Mouse (Mus musculus) heart, embryonic 16.5 days (tissue): ENCODE results near the gene St3gal3. TPM values are rescaled to one million over a fixed set of nuclear protein-coding genes. Genes with fewer than 3 reads are reported as not detected.
A peak's percentile ranks its signal among the peaks of the same experiment; 100 is the strongest.

Source experiments
- ATAC-seq: fragments of 200-750 bp; cut with Nextera tagmentation; replicated peaks from 2 replicates; pipeline ENCODE4 v1.8.0; 2017; ENCODE audit warnings: moderate number of reproducible peaks; ENCODE audit not compliant: insufficient read depth, low FRiP score; ENCODE audit errors: extremely low read depth
- H3K27ac ChIP-seq: fragments of 300-500 bp; sonication (generic); 2 replicates; pipeline ENCODE4 v1.5.1; 2014; ENCODE audit warnings: mild to moderate bottlenecking, low read length, control low read depth, moderate library complexity
- H3K27me3 ChIP-seq: fragments of 300-500 bp; sonication (generic); 2 replicates; pipeline ENCODE4 v1.6.1; 2014; ENCODE audit warnings: low read length, mixed read lengths; ENCODE audit not compliant: control insufficient read depth, insufficient read depth
- H3K36me3 ChIP-seq: fragments of 300-500 bp; sonication (generic); 2 replicates; pipeline ENCODE4 v1.6.1; 2014; ENCODE audit not compliant: control insufficient read depth, insufficient read depth
- H3K4me1 ChIP-seq: fragments of 300-500 bp; sonication (generic); 2 replicates; pipeline ENCODE4 v1.6.1; 2014; ENCODE audit warnings: low read length, mixed read lengths; ENCODE audit not compliant: control insufficient read depth, insufficient read depth
- H3K4me2 ChIP-seq: fragments of 300-500 bp; sonication (generic); 2 replicates; pipeline ENCODE4 v1.6.1; 2014; ENCODE audit warnings: low read depth, mild to moderate bottlenecking, control low read depth, low read length
- H3K4me3 ChIP-seq: fragments of 300-500 bp; sonication (generic); 2 replicates; pipeline ENCODE4 v1.5.1; 2014; ENCODE audit warnings: mild to moderate bottlenecking, control low read depth, low read length
- H3K9ac ChIP-seq: fragments of 300-500 bp; sonication (generic); 2 replicates; pipeline ENCODE4 v1.6.1; 2014; ENCODE audit warnings: low read length, control low read depth
- H3K9me3 ChIP-seq: fragments of 300-500 bp; sonication (generic); replicated peaks from 2 replicates; pipeline ENCODE4 v1.6.1; 2016; ENCODE audit warnings: low read length; ENCODE audit not compliant: control insufficient read depth
- WGBS: fragments of 180-500 bp; shearing (Covaris S2); extraction: QIAGEN DNeasy Blood & Tissue Kit; methylation state at CpG from one replicate; pipeline ENCODE4 v1.1.7; 2014; 5-methylcytosine and 5-hydroxymethylcytosine counted together
- polyA plus RNA-seq: library from polyadenylated mRNA; unstranded; fragments of >200 nt; fragmentation: Nextera tagmentation; extraction: Ambion mirVana; gene quantifications from 2 replicates; pipeline ENCODE4 v1.2.1, GENCODE M21; 2015

The St3gal3 gene
- polyA plus RNA-seq, 1 experiment from 2014 or later: 7.8 TPM

GRCm38 (mm10) chr4:117936964-117937363 lies 197.8 kb downstream of the St3gal3 start:
- ATAC-seq: no peak
- Histone ChIP-seq H3K9me3 (no peaks in the 10 kb centered on the region), H3K4me1 (no peaks in the 10 kb centered on the region), H3K36me3 (0 out of 2 replicates have a peak, but pooled peaks cover 4% of the 10 kb centered on the region), H3K27me3 (no peaks in the 10 kb centered on the region), H3K27ac (no peak overlapping the region), H3K4me2 (no peak overlapping the region), H3K9ac (no peak overlapping the region), H3K4me3 (no peak overlapping the region)
- 94% methylated on average over 5 of the region's 5 CpGs for WGBS

DNA sequence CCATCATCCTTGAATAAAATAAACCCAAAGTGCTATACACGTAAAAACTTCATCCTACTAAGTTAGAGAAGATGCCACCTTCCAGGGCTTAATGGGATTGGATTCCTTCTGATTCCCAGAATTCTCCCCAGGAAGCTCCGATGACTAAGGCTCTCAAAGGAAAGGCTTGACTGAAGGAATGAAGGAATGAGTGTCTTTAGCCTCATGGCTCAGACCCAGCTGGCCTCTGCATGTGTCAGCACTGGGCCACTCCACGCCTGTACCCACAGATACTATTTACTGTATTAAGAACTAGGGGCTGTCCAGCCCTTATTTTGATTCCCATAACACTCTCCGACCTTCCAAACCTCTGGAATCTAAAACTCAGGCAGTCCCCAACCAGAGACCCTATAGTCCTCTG lies 200.6 kb downstream of the St3gal3 start:
- ATAC-seq: no peak
- H3K9ac ChIP-seq: no peak overlapping the region
- no peak overlapping the region for H3K4me2 ChIP-seq
- H3K27me3 ChIP-seq: peaks cover 12% of the 10 kb centered on the region
- no peak overlapping the region for H3K4me3 ChIP-seq
- 0 out of 2 replicates have a peak, but pooled peaks cover 4% of the 10 kb centered on the region for H3K36me3 ChIP-seq
- H3K4me1 ChIP-seq: peaks cover 9% of the 10 kb centered on the region
- WGBS: 85% methylated on average over 4 of the region's 4 CpGs
- no peak overlapping the region for H3K27ac ChIP-seq
- H3K9me3 ChIP-seq: no peaks in the 10 kb centered on the region

- WGBS: 70% methylated on average over 5 of the region's 5 CpGs
- Histone ChIP-seq H3K36me3 (0 out of 2 replicates have a peak, but pooled peaks cover 4% of the 10 kb centered on the region), H3K27ac (no peak overlapping the region), H3K4me3 (no peak overlapping the region), H3K9ac (no peak overlapping the region), H3K9me3 (no peaks in the 10 kb centered on the region), H3K27me3 (peaks cover 20% of the 10 kb centered on the region), H3K4me1 (peaks cover 15% of the 10 kb centered on the region), H3K4me2 (no peak overlapping the region)
- ATAC-seq: no peak
These were observed 201.5 kb downstream of the St3gal3 start for GRCm38 (mm10) chr4:117933248-117933647.

- peak within 1 kb of the TSS; percentile 64 for H3K9ac ChIP-seq
- no peak within 1 kb of the TSS for H3K27ac ChIP-seq
- H3K9me3 ChIP-seq: no peaks in the 10 kb centered on the region
- ATAC-seq: no peak
- under 1% methylated on average over 33 of the region's 33 CpGs for WGBS
- H3K36me3 ChIP-seq: no peaks in the 10 kb centered on the region
- H3K27me3 ChIP-seq: peaks cover 46% of the 10 kb centered on the region
- peaks cover 22% of the 10 kb centered on the region for H3K4me1 ChIP-seq
- H3K4me2 ChIP-seq: peak within 1 kb of the TSS; percentile 85
- H3K4me3 ChIP-seq: peak within 1 kb of the TSS; percentile 52
These were observed 205.3 kb downstream of the St3gal3 start, which contains the start of gene Artn for GRCm38 (mm10) chr4:117929391-117929881. Gene Artn (minus strand): TSS chr4:117929763.

GRCm38 (mm10) chr4:117928699-117929241 lies 205.9 kb downstream of the St3gal3 start:
- Histone ChIP-seq H3K4me1 (peaks cover 28% of the 10 kb centered on the region), H3K4me3 (peak overlapping the region; percentile 52), H3K9ac (peak overlapping the region; percentile 64), H3K36me3 (no peaks in the 10 kb centered on the region), H3K4me2 (peak overlapping the region; percentile 85), H3K27ac (no peak overlapping the region), H3K27me3 (peaks cover 46% of the 10 kb centered on the region), H3K9me3 (no peaks in the 10 kb centered on the region)
- ATAC-seq: 0 out of 2 replicates have a peak, but pooled peaks have one; percentile 39
- 3% methylated on average over 13 of the region's 13 CpGs for WGBS

DNA sequence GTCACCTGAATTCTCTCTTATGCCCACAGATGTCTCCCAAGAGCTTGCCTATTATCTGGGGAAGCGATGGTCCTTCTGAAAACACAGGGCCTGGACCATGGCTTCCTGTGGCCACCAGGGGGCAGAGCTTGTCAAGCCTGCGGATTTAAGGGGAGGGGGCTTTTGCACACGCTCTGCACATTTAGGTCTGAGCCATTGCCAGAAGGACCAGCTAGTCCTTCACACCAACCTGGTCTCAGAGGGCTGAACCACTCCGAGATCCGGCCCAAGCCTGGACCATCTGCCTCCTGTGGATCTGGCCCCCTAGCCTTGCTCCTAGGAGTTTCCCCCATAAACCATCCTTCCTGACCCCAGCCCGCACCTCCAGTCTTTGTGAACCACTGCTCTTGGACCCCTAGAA lies 206.5 kb downstream of the St3gal3 start:
- ATAC-seq: no peak
- Histone ChIP-seq H3K4me3 (no peak overlapping the region), H3K9me3 (no peaks in the 10 kb centered on the region), H3K4me1 (peaks cover 33% of the 10 kb centered on the region), H3K36me3 (no peaks in the 10 kb centered on the region), H3K9ac (no peak overlapping the region), H3K4me2 (no peak overlapping the region), H3K27me3 (peaks cover 46% of the 10 kb centered on the region), H3K27ac (no peak overlapping the region)
- 17% methylated on average over 6 of the region's 6 CpGs for WGBS

- peaks cover 36% of the 10 kb centered on the region for H3K4me1 ChIP-seq
These were observed 207.9 kb downstream of the St3gal3 start for GRCm38 (mm10) chr4:117926545-117927482.

GRCm38 (mm10) chr4:117924916-117925315 lies 209.8 kb downstream of the St3gal3 start:
- ATAC-seq: no peak
- Histone ChIP-seq H3K4me2 (no peak overlapping the region), H3K9ac (no peak overlapping the region), H3K36me3 (no peaks in the 10 kb centered on the region), H3K4me1 (peaks cover 35% of the 10 kb centered on the region), H3K27ac (no peak overlapping the region), H3K4me3 (no peak overlapping the region), H3K27me3 (peaks cover 42% of the 10 kb centered on the region), H3K9me3 (no peaks in the 10 kb centered on the region)
- 45% methylated on average over 6 of the region's 6 CpGs for WGBS

More at GRCm38 (mm10) chr4:117926545-117927482, 207.9 kb downstream of the St3gal3 start:
- Histone ChIP-seq H3K4me2 (peak overlapping the region; percentile 95), H3K36me3 (no peaks in the 10 kb centered on the region), H3K27me3 (peaks cover 46% of the 10 kb centered on the region), H3K9me3 (no peaks in the 10 kb centered on the region), H3K4me3 (peak overlapping the region; percentile 58), H3K27ac (no peak overlapping the region), H3K9ac (peak overlapping the region; percentile 69)
- peak; percentile 33; the same call in 1 of the 2 replicates for ATAC-seq
- WGBS: 2% methylated on average over 69 of the region's 71 CpGs

DNA sequence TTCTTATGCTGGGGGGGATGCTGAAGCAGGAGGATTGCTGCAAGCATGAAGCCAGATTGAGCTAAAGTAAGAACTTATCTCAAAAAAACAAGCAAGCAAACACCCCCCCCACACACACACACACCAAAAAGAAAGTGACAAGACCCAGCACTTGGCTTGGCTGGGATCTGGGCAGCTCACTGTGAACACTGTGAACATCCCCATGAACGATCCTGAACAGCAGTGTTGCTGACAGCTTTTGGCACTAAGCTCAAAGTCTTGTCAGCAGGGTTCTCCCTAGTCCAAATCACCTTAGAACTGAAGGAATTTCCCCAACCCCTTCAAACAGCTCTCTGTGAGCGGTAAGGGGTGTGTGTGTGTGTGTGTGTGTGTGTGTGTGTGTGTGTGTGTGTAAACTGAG lies 211.3 kb downstream of the St3gal3 start:
- H3K4me2 ChIP-seq: no peak overlapping the region
- H3K27ac ChIP-seq: peak overlapping the region; percentile 64
- 29% methylated on average over 2 of the region's 2 CpGs for WGBS
- H3K9ac ChIP-seq: no peak overlapping the region
- ATAC-seq: peak; percentile 79
- H3K4me1 ChIP-seq: peaks cover 25% of the 10 kb centered on the region
- no peaks in the 10 kb centered on the region for H3K9me3 ChIP-seq
- H3K4me3 ChIP-seq: no peak overlapping the region
- peaks cover 31% of the 10 kb centered on the region for H3K27me3 ChIP-seq
- no peaks in the 10 kb centered on the region for H3K36me3 ChIP-seq
